Mouse (Mus musculus): ENCODE results near the gene Immp1l. TPM values are rescaled to one million over a fixed set of nuclear protein-coding genes. Genes with fewer than 3 reads are reported as not detected.
A peak's percentile ranks its signal among the peaks of the same experiment; 100 is the strongest.

The Immp1l gene
- polyA plus RNA-seq, 1 experiment from 2014 or later = 138 TPM

GRCm38 (mm10) chr2:105987131-105987530 is 82.7 kb downstream of the Immp1l start:
- DNase-seq (ENCODE audit: low spot score) (no peak), ATAC-seq (ENCODE audit: low FRiP score) (no peak)
- 37% methylated on average over 1 of the region's 1 CpGs for WGBS

GRCm38 (mm10) chr2:105987999-105988398 is 83.6 kb downstream of the Immp1l start:
- Histone ChIP-seq H3K4me2 (replicated peaks; ENCODE audit: low read depth, low read length) (no peak overlapping the region), H3K36me3 (ENCODE audit: control insufficient read depth, insufficient read depth, low read length) (no peaks in the 10 kb centered on the region), H3K4me1 (replicated peaks; ENCODE audit: control insufficient read depth, insufficient read depth, low read length) (no peaks in the 10 kb centered on the region), H3K9ac (ENCODE audit: low read depth, low read length) (no peak overlapping the region), H3K27me3 (ENCODE audit: control insufficient read depth, insufficient read depth, low read length) (no peaks in the 10 kb centered on the region), H3K27ac (ENCODE audit: low read depth, low read length) (no peak overlapping the region), H3K4me3 (ENCODE audit: low read depth, low read length) (no peak overlapping the region), H3K9me3 (ENCODE audit: control insufficient read depth, low read length) (no peaks in the 10 kb centered on the region)
- ATAC-seq (ENCODE audit: low FRiP score) (no peak), DNase-seq (ENCODE audit: low spot score) (no peak)
- WGBS = 44% methylated on average over 2 of the region's 2 CpGs

More at GRCm38 (mm10) chr2:105987131-105987530, 82.7 kb downstream of the Immp1l start:
- Histone ChIP-seq H3K4me3 (ENCODE audit: low read depth, low read length) (no peak overlapping the region), H3K9ac (ENCODE audit: low read depth, low read length) (no peak overlapping the region), H3K4me2 (replicated peaks; ENCODE audit: low read depth, low read length) (no peak overlapping the region), H3K36me3 (ENCODE audit: control insufficient read depth, insufficient read depth, low read length) (no peaks in the 10 kb centered on the region), H3K9me3 (ENCODE audit: control insufficient read depth, low read length) (no peaks in the 10 kb centered on the region), H3K4me1 (replicated peaks; ENCODE audit: control insufficient read depth, insufficient read depth, low read length) (no peaks in the 10 kb centered on the region), H3K27me3 (ENCODE audit: control insufficient read depth, insufficient read depth, low read length) (no peaks in the 10 kb centered on the region), H3K27ac (ENCODE audit: low read depth, low read length) (no peak overlapping the region)

- Histone ChIP-seq H3K4me3 (ENCODE audit: low read depth, low read length) (peak within 1 kb of the TSS; percentile 86), H3K27me3 (ENCODE audit: control insufficient read depth, insufficient read depth, low read length) (no peaks in the 10 kb centered on the region), H3K4me2 (replicated peaks; ENCODE audit: low read depth, low read length) (peak within 1 kb of the TSS; percentile 35), H3K9me3 (ENCODE audit: control insufficient read depth, low read length) (no peaks in the 10 kb centered on the region), H3K4me1 (replicated peaks; ENCODE audit: control insufficient read depth, insufficient read depth, low read length) (no peaks in the 10 kb centered on the region), H3K27ac (ENCODE audit: low read depth, low read length) (peak within 1 kb of the TSS; percentile 59), H3K9ac (ENCODE audit: low read depth, low read length) (peak within 1 kb of the TSS; percentile 79), H3K36me3 (ENCODE audit: control insufficient read depth, insufficient read depth, low read length) (no peaks in the 10 kb centered on the region)
- 2% methylated on average over 44 of the region's 44 CpGs for WGBS
- DNase-seq (ENCODE audit: low spot score) (peak; percentile 96), ATAC-seq (ENCODE audit: low FRiP score) (peak; percentile 97)
Observed at GRCm38 (mm10) chr2:106002835-106003739, 98.6 kb downstream of the Immp1l start, which contains the start of gene Dnajc24. Gene Dnajc24, minus strand, starts transcription at chr2:106003549.

- H3K4me3 ChIP-seq (ENCODE audit: low read depth, low read length) = no peak overlapping the region
- no peaks in the 10 kb centered on the region for H3K9me3 ChIP-seq (ENCODE audit: control insufficient read depth, low read length)
- no peak for ATAC-seq (ENCODE audit: low FRiP score)
- WGBS = 79% methylated on average over 2 of the region's 2 CpGs
- H3K27ac ChIP-seq (ENCODE audit: low read depth, low read length) = no peak overlapping the region
- H3K9ac ChIP-seq (ENCODE audit: low read depth, low read length) = no peak overlapping the region
- no peaks in the 10 kb centered on the region for H3K36me3 ChIP-seq (ENCODE audit: control insufficient read depth, insufficient read depth, low read length)
- DNase-seq (ENCODE audit: low spot score) = no peak
- no peaks in the 10 kb centered on the region for H3K4me1 ChIP-seq (replicated peaks; ENCODE audit: control insufficient read depth, insufficient read depth, low read length)
- H3K4me2 ChIP-seq (replicated peaks; ENCODE audit: low read depth, low read length) = no peak overlapping the region
- no peaks in the 10 kb centered on the region for H3K27me3 ChIP-seq (ENCODE audit: control insufficient read depth, insufficient read depth, low read length)
Observed at GRCm38 (mm10) chr2:106008415-106008814, 104.0 kb downstream of the Immp1l start.

Other genes with a start within 250 kb of the Immp1l start
- 23.9 and 26.8 TPM in 2 replicates for gene Pax6, start 235.7 kb upstream of the Immp1l start, polyA plus RNA-seq (2014; fragmentation: Nextera tagmentation; extraction: Ambion mirVana)
- 55.6 and 61.9 TPM in 2 replicates for gene Elp4, start 74 bp upstream of the Immp1l start, polyA plus RNA-seq (2014; fragmentation: Nextera tagmentation; extraction: Ambion mirVana)
- 52.2 and 52.7 TPM in 2 replicates for gene Dnajc24, start 98.9 kb downstream of the Immp1l start, polyA plus RNA-seq (2014; fragmentation: Nextera tagmentation; extraction: Ambion mirVana)